Mouse (Mus musculus): ENCODE results near the gene 1700013G24Rik.

DNA sequence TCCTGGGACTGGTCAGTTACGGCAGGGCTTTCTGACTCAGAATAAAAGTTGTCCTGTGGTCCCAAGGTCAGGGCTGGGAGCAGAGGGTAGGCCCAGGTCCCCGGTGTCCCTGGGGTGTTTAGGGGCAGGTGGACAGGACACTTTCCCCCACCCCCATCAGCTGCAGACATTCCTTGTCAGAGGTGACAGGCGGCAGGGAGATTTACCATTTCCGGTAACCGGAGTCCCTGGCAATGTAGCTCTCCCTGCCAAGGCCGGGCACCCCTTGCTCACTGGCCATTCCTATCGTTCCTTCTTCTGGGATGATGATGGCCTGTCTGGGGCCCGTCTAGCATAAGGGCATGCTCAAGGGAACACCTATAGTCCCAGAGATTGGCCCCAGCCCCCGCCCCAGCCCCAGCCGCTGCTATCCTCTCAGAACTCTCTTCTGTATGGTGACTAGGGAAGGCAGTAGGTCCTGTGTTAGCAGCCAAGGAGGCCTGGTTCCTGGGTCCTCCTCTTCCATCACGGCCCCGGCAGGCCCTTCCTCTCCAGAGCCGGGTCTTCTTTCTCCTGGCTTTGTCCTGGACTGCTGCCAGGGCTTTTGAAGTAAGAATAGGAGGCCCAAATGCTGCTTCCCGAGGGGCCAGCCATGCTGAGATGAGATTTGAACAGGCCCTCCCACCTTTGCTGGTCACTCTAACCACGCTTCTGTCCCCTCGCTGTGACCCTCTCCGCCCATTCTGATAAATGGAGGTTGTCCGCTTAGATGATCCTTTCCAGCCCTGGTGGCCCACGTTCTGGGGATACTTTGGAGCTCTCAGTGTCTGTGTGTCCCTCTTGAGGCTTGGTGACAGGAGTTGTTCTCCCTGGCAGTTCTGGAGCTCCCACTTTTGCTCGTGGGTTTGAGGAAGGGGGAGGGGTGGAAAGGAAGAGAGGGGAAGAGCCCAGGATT lies 33.3 kb downstream of the 1700013G24Rik start:
- no peak for TF ChIP-seq POLR2A (IDR thresholded peaks at IDR 0.05; ENCODE audit: control insufficient read depth, low read depth, low read length)
- TF ChIP-seq CTCF (IDR thresholded peaks at IDR 0.05; ENCODE audit: control insufficient read depth, insufficient read depth, insufficient replicate concordance, low read depth, low read length) = no peak
